Comparison of ENCODE assay signal across 31 mouse cellular contexts in genomic region chr2:163891271-163891670, GRCm38 (mm10). TPM values are rescaled to one million over a fixed set of nuclear protein-coding genes. Genes with fewer than 3 reads are reported as not detected.
DNase-seq lines count a peak whose midpoint lies in the region; ATAC-seq and TF ChIP-seq lines count a peak whose summit lies in the region.
"Had no signal": no experiment of that assay in that cellular context is flagged by ENCODE, and none has a peak within 500 bp of the region (broad histone marks: within the 10 kb centered on the region; RNA-seq: fewer than 3 reads in every experiment).

No protein-coding gene starts in this region.

- H3K4me1 ChIP-seq in forebrain, embryonic 14.5 days (ENCODE audit: control insufficient read depth, insufficient read depth, low read length) = no peaks in the 10 kb centered on the region; the same call in 1 of the 2 replicates
- no peaks in the 10 kb centered on the region for H3K4me1 ChIP-seq in forebrain, postnatal 0 days (ENCODE audit: insufficient read depth)
- peaks cover 17% of the 10 kb centered on the region for H3K4me1 ChIP-seq in hindbrain, embryonic 15.5 days (replicated peaks)
- H3K4me1 ChIP-seq in hindbrain, postnatal 0 days (ENCODE audit: insufficient read depth, low read length) = no peaks in the 10 kb centered on the region
- peaks cover 9% of the 10 kb centered on the region for H3K4me1 ChIP-seq in embryonic facial prominence, embryonic 10.5 days
- H3K4me1 ChIP-seq: embryonic facial prominence, embryonic 12.5 days had no signal

- no peak for DNase-seq in forebrain, embryonic 14.5 days (ENCODE audit: low spot score)
- DNase-seq in forebrain, postnatal 0 days = no peak
- no peak for DNase-seq in hindbrain, postnatal 0 days (ENCODE audit: low spot score)
- peak; percentile 68 for DNase-seq in right cerebral cortex, adult 18-20 months
- no peak for DNase-seq in right cerebral cortex, postnatal 10 days (ENCODE audit: low spot score in 2 of 2)
- DNase-seq in embryonic facial prominence, embryonic 10.5 days (ENCODE audit: low spot score) = no peak
- DNase-seq: adrenal gland, adult 8-10 months; cerebellum, adult 18-20 months; cerebellum, postnatal 14 days; kidney, adult 9 months; kidney, postnatal 14 days; lung, postnatal 4 days; right cerebral cortex, postnatal 25 days; spleen, adult 18-20 months had no signal

- no peaks in the 10 kb centered on the region for H3K27me3 ChIP-seq in forebrain, embryonic 14.5 days (replicated peaks; ENCODE audit: control insufficient read depth, insufficient read depth, low read length)
- no peaks in the 10 kb centered on the region for H3K27me3 ChIP-seq in forebrain, postnatal 0 days (ENCODE audit: insufficient read depth, low read length)
- no peaks in the 10 kb centered on the region for H3K27me3 ChIP-seq in hindbrain, embryonic 15.5 days
- no peaks in the 10 kb centered on the region for H3K27me3 ChIP-seq in hindbrain, postnatal 0 days (ENCODE audit: insufficient read depth, low read length)
- H3K27me3 ChIP-seq in embryonic facial prominence, embryonic 10.5 days (replicated peaks; ENCODE audit: low read depth, poor library complexity, severe bottlenecking) = no peaks in the 10 kb centered on the region
- H3K27me3 ChIP-seq: embryonic facial prominence, embryonic 12.5 days had no signal

- H3K4me2 ChIP-seq in forebrain, embryonic 14.5 days (ENCODE audit: low read length) = no peak overlapping the region
- H3K4me2 ChIP-seq in forebrain, postnatal 0 days (ENCODE audit: low read depth) = no peak overlapping the region
- H3K4me2 ChIP-seq in hindbrain, embryonic 15.5 days = no peak overlapping the region
- H3K4me2 ChIP-seq in hindbrain, postnatal 0 days (ENCODE audit: low read depth, low read length) = no peak overlapping the region
- H3K4me2 ChIP-seq: embryonic facial prominence, embryonic 12.5 days; heart, embryonic 11.5 days had no signal

- 92% methylated on average over 11 of the region's 11 CpGs for WGBS in forebrain, embryonic 14.5 days
- WGBS in forebrain, postnatal 0 days = 91% methylated on average over 11 of the region's 11 CpGs
- WGBS in hindbrain, embryonic 15.5 days = 90% methylated on average over 11 of the region's 11 CpGs
- WGBS in hindbrain, postnatal 0 days = 93% methylated on average over 11 of the region's 11 CpGs
- WGBS in embryonic facial prominence, embryonic 10.5 days = 91% methylated on average over 11 of the region's 11 CpGs

- peak overlapping the region; percentile 48 for H3K27ac ChIP-seq in forebrain, embryonic 14.5 days (ENCODE audit: low read depth, low read length)
- H3K27ac ChIP-seq in forebrain, postnatal 0 days (ENCODE audit: low read depth, low read length) = no peak overlapping the region
- H3K27ac ChIP-seq in hindbrain, embryonic 15.5 days (replicated peaks) = peak overlapping the region; percentile 53
- no peak overlapping the region for H3K27ac ChIP-seq in hindbrain, postnatal 0 days
- no peak overlapping the region for H3K27ac ChIP-seq in embryonic facial prominence, embryonic 10.5 days (replicated peaks)
- H3K27ac ChIP-seq: embryonic facial prominence, embryonic 12.5 days had no signal

- no peaks in the 10 kb centered on the region for H3K36me3 ChIP-seq in forebrain, embryonic 14.5 days (ENCODE audit: control insufficient read depth, insufficient read depth, low read length)
- H3K36me3 ChIP-seq in forebrain, postnatal 0 days (ENCODE audit: insufficient read depth) = no peaks in the 10 kb centered on the region; the same call in 1 of the 2 replicates
- H3K36me3 ChIP-seq in hindbrain, embryonic 15.5 days = no peaks in the 10 kb centered on the region
- H3K36me3 ChIP-seq in hindbrain, postnatal 0 days (ENCODE audit: insufficient read depth, low read length) = no peaks in the 10 kb centered on the region
- H3K36me3 ChIP-seq in embryonic facial prominence, embryonic 10.5 days (replicated peaks) = no peaks in the 10 kb centered on the region
- H3K36me3 ChIP-seq: embryonic facial prominence, embryonic 12.5 days had no signal

- ATAC-seq in forebrain, embryonic 14.5 days = no peak
- ATAC-seq in forebrain, postnatal 0 days = no peak
- peak; percentile 43; the same call in 1 of the 2 replicates for ATAC-seq in hindbrain, embryonic 15.5 days (ENCODE audit: low FRiP score, low read depth)
- no peak for ATAC-seq in hindbrain, postnatal 0 days
- ATAC-seq: intestine, embryonic 16.5 days had no signal

- no peak for TF ChIP-seq CTCF in forebrain, postnatal 0 days (IDR thresholded peaks at IDR 0.05; ENCODE audit: low read depth)
- no peak for TF ChIP-seq CTCF in hindbrain, postnatal 0 days (IDR thresholded peaks at IDR 0.05; ENCODE audit: low read depth)

- H3K4me3 ChIP-seq in forebrain, embryonic 14.5 days (ENCODE audit: low read depth, low read length) = no peak overlapping the region
- H3K4me3 ChIP-seq in forebrain, postnatal 0 days (ENCODE audit: low read depth, low read length) = no peak overlapping the region
- H3K4me3 ChIP-seq in hindbrain, embryonic 15.5 days = no peak overlapping the region
- H3K4me3 ChIP-seq in hindbrain, postnatal 0 days (ENCODE audit: low read length) = no peak overlapping the region
- no peak overlapping the region for H3K4me3 ChIP-seq in embryonic facial prominence, embryonic 10.5 days
- H3K4me3 ChIP-seq: embryonic facial prominence, embryonic 12.5 days had no signal

- no peak overlapping the region for H3K9ac ChIP-seq in forebrain, embryonic 14.5 days (ENCODE audit: low read length)
- H3K9ac ChIP-seq in forebrain, postnatal 0 days = no peak overlapping the region
- no peak overlapping the region for H3K9ac ChIP-seq in hindbrain, embryonic 15.5 days
- H3K9ac ChIP-seq in hindbrain, postnatal 0 days (replicated peaks; ENCODE audit: low read length) = no peak overlapping the region
- H3K9ac ChIP-seq: embryonic facial prominence, embryonic 12.5 days had no signal

- H3K9me3 ChIP-seq in forebrain, embryonic 14.5 days (replicated peaks; ENCODE audit: control insufficient read depth, low read length) = no peaks in the 10 kb centered on the region
- H3K9me3 ChIP-seq in forebrain, postnatal 0 days (ENCODE audit: low read length) = no peaks in the 10 kb centered on the region
- no peaks in the 10 kb centered on the region for H3K9me3 ChIP-seq in hindbrain, embryonic 15.5 days
- no peaks in the 10 kb centered on the region for H3K9me3 ChIP-seq in hindbrain, postnatal 0 days (ENCODE audit: low read length)
- no peaks in the 10 kb centered on the region for H3K9me3 ChIP-seq in embryonic facial prominence, embryonic 10.5 days
- H3K9me3 ChIP-seq: embryonic facial prominence, embryonic 12.5 days had no signal

RNA-seq across cellular contexts. Expression of gene Rims4, which starts 27.2 kb away (rescaled TPM):
- 1.7 and 2.3 TPM in 2 replicates for polyA plus RNA-seq in forebrain, embryonic 14.5 days (2014; fragmentation: Nextera tagmentation; extraction: Ambion mirVana)
- 53.8 and 59.1 TPM in 2 replicates for total RNA-seq in forebrain, postnatal 0 days (2014; rRNA removed)
- polyA plus RNA-seq in forebrain, postnatal 0 days (2015; fragmentation: Nextera tagmentation; extraction: Ambion mirVana) = 9.5 and 16.3 TPM in 2 replicates
- polyA plus RNA-seq in hindbrain, embryonic 15.5 days (2015; fragmentation: Nextera tagmentation; extraction: Ambion mirVana) = 18.2 and 21.5 TPM in 2 replicates
- total RNA-seq in hindbrain, postnatal 0 days (2014; rRNA removed) = 76.7 and 81.0 TPM in 2 replicates
- 16.7 and 19.6 TPM in 2 replicates for polyA plus RNA-seq in hindbrain, postnatal 0 days (2015; fragmentation: Nextera tagmentation; extraction: Ambion mirVana)
- polyA plus RNA-seq in embryonic facial prominence, embryonic 10.5 days (2016; fragmentation: Nextera tagmentation; extraction: Ambion mirVana) = 0.31 and 0.65 TPM in 2 replicates
- total RNA-seq: granulocyte monocyte progenitor cell, adult 5-6 weeks; hematopoietic stem cell, adult 5-6 weeks; megakaryocyte-erythroid progenitor cell, adult 5-6 weeks; MEL; neutrophil, adult 5-6 weeks had no signal

RNA-seq across cellular contexts. Expression of gene Kcnk15, which starts 37.8 kb away (rescaled TPM):
- not detected in 2 replicates for polyA plus RNA-seq in forebrain, embryonic 14.5 days (2014; fragmentation: Nextera tagmentation; extraction: Ambion mirVana)
- total RNA-seq in forebrain, postnatal 0 days (2014; rRNA removed) = 0.19 TPM in 1 of 2 replicates, not detected in the other
- polyA plus RNA-seq in forebrain, postnatal 0 days (2015; fragmentation: Nextera tagmentation; extraction: Ambion mirVana) = 0.15 TPM in 1 of 2 replicates, not detected in the other
- polyA plus RNA-seq in hindbrain, embryonic 15.5 days (2015; fragmentation: Nextera tagmentation; extraction: Ambion mirVana) = 0.16 and 0.25 TPM in 2 replicates
- 0.58 and 2.4 TPM in 2 replicates for total RNA-seq in hindbrain, postnatal 0 days (2014; rRNA removed)
- polyA plus RNA-seq in hindbrain, postnatal 0 days (2015; fragmentation: Nextera tagmentation; extraction: Ambion mirVana) = 0.23 and 0.40 TPM in 2 replicates
- polyA plus RNA-seq in embryonic facial prominence, embryonic 10.5 days (2016; fragmentation: Nextera tagmentation; extraction: Ambion mirVana) = not detected in 2 replicates
- total RNA-seq: adrenal gland, adult 8-10 months; gastrocnemius, adult 8-10 months; granulocyte monocyte progenitor cell, adult 5-6 weeks; hematopoietic stem cell, adult 5-6 weeks; left cerebral cortex, postnatal 10 days; liver, adult 2 months; megakaryocyte-erythroid progenitor cell, adult 5-6 weeks; MEL; neutrophil, adult 5-6 weeks had no signal
- polyA plus RNA-seq: embryonic facial prominence, embryonic 12.5 days; heart, embryonic 11.5 days; heart, postnatal 0 days; intestine, embryonic 16.5 days; limb, embryonic 11.5 days; liver, adult 2 months; liver, embryonic 16.5 days; lung, embryonic 16.5 days; urinary bladder, adult 2 months had no signal

Comparison
In these comparisons a context has a peak if more than half of its experiments do, and no peak if none do; other contexts are left out.
1. H3K27ac ChIP-seq: peak in forebrain, embryonic 14.5 days (single experiment) and hindbrain, embryonic 15.5 days (single experiment); none in forebrain, postnatal 0 days (single experiment), hindbrain, postnatal 0 days (single experiment) and embryonic facial prominence, embryonic 10.5 days (single experiment).